Mouse (Mus musculus) MEL (cell line): ENCODE results near the gene Ttll1.

Source experiments
- CHD2 ChIP-seq: IDR thresholded peaks from 2 replicates; pipeline ENCODE4 v1.6.1; 2011; ENCODE audit warnings: low read length, improper control_type of control experiment
- CTCF ChIP-seq, 3 experiments: IDR thresholded peaks in 2 of 3; conservative IDR thresholded peaks in 1 of 3; 2 replicates each; pipeline ENCODE4 v1.5.1; 2011 to 2012; ENCODE audit warnings: low read length in 3 of 3, low read depth in 2 of 3, mild to moderate bottlenecking in 2 of 3, improper control_type of control experiment in 1 of 3, inconsistent platforms in 1 of 3, mixed read lengths in 1 of 3, moderate library complexity in 1 of 3; ENCODE audit not compliant: control insufficient read depth in 1 of 3, insufficient read depth in 1 of 3, poor library complexity in 1 of 3, severe bottlenecking in 1 of 3
- JUND ChIP-seq: IDR thresholded peaks from 2 replicates; pipeline ENCODE4 v1.6.1; 2011; ENCODE audit warnings: low read depth, mild to moderate bottlenecking, improper control_type of control experiment, low read length
- MAX ChIP-seq: IDR thresholded peaks from 2 replicates; pipeline ENCODE4 v1.6.1; 2011; ENCODE audit warnings: low read length, improper control_type of control experiment
- POLR2AphosphoS2 ChIP-seq: IDR thresholded peaks from 2 replicates; pipeline ENCODE4 v1.6.1; 2011; ENCODE audit warnings: low read length, improper control_type of control experiment
- RCOR1 ChIP-seq: IDR thresholded peaks from 2 replicates; pipeline ENCODE4 v1.6.1; 2012; ENCODE audit warnings: low read depth, mild to moderate bottlenecking, inconsistent platforms, low read length, improper control_type of control experiment
- TAL1 ChIP-seq: IDR thresholded peaks from 2 replicates; pipeline ENCODE4 v1.6.1; 2012; ENCODE audit warnings: mild to moderate bottlenecking, inconsistent platforms, low read length, moderate library complexity, mixed read lengths
- TBP ChIP-seq: IDR thresholded peaks from 2 replicates; pipeline ENCODE4 v1.8.0; 2011; ENCODE audit warnings: low read depth, low read length, improper control_type of control experiment
- TCF12 ChIP-seq: IDR thresholded peaks from 2 replicates; pipeline ENCODE4 v1.6.1; 2014; ENCODE audit warnings: low read depth, mild to moderate bottlenecking, inconsistent platforms, low read length, improper control_type of control experiment, moderate library complexity

- TF ChIP-seq MAX (no peak), TCF12 (0 out of 2 replicates have a peak, but pooled peaks have one; percentile 12), TAL1 (peak; percentile 21; the same call in 1 of the 2 replicates), CTCF (IDR thresholded peaks at IDR 0.05 in 2 of 3, conservative IDR thresholded peaks at IDR 0.05 in 1 of 3; ENCODE audit: control insufficient read depth in 1 of 3, insufficient read depth in 1 of 3, low read depth in 2 of 3, low read length in 3 of 3, poor library complexity in 1 of 3, severe bottlenecking in 1 of 3) (no peak), JUND (no peak), CHD2 (no peak), RCOR1 (no peak), TBP (no peak), POLR2AphosphoS2 (no peak)
Observed at GRCm38 (mm10) chr15:83442495-83443037, 68.1 kb downstream of the Ttll1 start.
